Mouse (Mus musculus): ENCODE results near the gene Abcc10.

Gene Abcc10

DNA sequence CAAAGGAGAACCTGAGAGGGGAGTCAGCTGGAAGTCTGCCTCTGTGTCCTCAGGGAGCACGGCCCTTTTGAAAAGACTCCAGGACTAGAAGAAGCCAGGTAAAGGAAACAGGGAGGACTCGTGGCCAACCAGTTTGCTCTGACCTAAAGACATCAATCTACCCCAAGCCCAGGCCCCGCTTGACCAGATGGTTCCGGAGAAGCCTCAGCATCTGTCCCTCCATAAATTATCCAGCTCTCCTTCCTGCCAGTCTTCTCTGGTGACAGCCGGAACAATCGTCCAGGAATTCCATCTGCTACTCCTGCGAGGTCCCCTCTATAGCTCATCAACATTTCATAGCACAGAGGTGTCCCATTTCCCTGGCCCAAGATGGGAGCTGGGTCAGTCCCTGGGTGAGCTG lies 43.5 kb downstream of the Abcc10 start:
- no peak for DNase-seq

DNA sequence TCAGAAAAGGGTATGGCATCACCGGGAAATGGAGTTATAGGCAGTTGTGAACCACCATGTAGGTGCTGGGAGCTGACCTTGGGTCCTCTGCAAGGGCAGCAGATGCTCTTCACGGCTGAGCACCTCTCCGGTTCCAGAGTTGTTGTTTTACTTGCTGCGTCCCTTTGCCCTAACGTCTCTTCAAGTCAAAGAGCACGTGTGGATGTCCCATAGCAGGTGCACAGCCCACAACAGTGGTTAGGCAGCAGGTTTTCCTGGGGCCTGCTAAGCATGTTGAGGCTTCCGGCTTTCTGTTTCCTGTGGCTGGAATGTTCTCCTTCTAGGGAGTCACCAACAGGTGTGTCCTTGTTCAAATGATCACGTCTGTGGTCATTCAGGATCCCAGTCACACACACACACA lies 44.2 kb downstream of the Abcc10 start:
- peak; percentile 50 for DNase-seq

DNA sequence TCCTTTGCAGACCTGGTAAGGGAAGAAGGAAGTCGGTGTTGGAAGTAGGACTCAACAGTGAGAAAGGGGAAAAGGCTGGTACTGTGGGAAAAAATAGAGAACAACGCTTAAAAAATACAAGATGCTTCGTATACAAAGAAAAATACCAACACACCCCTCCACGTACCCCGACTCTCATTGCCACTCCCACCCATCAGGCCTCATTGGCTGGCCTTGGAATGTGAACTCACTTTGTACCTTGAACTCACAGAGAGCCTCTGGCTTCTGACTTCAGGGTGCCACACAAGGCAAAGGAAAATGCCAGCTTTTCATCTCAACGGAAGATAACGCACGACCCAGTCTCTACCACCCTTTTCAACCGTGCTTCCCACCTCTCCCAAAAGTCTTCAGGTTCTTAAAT lies 45.0 kb downstream of the Abcc10 start:
- no peak for DNase-seq

DNA sequence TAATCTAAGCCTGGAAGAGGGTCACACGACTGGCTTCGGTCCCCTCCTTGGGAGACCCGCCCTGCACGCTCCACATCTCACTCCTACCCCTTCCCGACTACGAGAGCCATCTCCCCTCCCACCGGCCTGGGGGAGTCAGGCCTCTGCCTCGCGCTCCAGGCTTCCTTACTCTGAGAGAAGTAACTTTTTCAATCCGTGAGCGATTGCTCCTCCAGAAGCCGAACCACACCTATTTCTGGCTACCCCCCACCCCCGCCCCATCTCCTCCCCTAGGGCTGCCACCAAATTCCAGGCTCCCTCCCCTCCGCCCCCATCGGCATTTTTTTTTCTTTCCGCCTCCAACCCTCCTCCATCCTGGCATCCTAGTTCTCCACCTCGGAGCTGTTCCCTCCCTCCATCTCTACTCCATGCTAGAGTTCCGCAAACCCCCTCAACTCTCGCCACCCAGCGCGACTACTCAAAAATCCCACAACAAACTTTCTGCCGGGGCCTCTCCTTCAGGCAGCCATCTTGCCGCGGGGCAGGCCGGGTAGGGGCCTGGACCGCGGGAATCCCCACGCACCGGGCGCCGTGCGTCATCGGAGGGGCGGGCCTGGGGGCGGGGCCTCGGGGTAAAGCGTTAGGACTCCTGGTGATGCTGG lies 45.5 kb downstream of the Abcc10 start, which contains the start of gene Tjap1:
Gene Tjap1, minus strand, starts transcription at position 544 of the 641 bp plus-strand sequence.
- peak; percentile 82 for DNase-seq

DNA sequence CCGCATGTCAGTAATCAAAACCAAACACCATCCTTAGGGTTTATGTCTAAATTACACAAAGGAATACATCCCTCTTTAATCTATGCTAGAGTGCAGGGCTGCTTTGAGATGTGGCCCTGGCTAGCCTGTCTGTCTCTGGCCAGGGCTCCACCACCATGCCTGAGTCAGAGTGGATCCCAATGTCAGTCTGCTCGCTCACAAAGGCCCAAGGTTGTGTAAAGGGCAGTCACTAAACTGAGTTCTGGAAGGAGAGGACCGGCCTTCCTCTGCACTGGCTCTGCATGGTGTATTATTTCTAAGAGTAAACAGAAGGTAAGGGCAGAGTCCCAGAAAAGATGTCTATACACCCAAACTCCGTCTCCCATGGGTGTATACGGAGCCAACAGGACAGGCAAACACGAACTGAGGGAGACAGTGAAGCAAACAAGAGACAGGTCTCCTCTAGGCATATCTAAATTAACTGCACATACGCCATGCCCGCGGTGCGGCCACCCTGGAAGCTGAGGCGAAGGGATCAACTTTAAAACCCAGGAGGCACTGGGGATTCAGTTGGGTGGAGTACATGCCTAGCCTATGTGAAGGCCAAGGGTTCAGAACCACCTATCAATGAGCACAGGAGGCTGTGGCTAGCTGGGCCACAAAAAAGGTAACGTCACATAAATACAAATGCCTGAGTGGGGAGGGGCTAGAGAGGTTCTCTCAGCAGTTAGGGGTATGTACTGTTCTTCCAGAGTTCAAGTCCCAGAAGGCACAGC lies 50.0 kb downstream of the Abcc10 start:
- DNase-seq: no peak

DNA sequence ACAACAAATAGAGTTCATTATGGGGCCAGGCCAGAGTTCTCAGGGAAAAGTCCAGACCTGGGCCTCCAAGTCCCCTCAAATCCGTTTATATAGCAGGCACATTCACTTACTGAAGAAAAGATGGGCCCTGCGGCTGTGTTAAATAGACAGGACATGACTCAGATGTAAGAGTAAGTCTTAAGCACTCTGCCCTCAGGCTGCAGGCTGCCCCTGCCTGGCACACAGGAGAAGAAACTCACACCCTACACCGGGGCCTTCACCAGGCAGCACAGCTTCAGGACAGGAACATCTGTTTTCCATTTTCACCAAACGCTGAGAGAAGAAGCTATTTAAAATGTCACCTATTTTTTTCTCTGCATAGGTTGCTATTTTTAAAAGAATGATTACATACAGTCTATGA lies 50.6 kb downstream of the Abcc10 start:
- DNase-seq: no peak

DNA sequence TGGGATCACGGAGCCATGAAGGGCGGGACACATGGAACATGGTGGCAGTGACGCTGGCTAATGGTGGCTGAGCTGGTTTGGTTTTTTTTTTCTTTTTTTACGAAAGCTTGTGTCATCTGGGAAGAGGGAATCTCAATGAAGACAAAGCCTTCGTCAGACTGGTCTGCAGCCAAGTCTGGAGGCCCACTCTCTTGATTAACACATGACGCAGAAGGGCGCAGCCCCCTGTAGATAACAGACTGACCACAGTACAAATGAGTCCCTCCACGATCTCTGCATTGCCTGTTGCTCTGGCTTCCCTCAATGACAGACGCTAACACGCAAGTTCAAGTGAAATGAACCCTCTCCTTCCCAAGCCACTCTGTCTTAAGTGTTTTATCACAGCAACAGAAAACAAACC lies 52.6 kb downstream of the Abcc10 start:
- DNase-seq: no peak

DNA sequence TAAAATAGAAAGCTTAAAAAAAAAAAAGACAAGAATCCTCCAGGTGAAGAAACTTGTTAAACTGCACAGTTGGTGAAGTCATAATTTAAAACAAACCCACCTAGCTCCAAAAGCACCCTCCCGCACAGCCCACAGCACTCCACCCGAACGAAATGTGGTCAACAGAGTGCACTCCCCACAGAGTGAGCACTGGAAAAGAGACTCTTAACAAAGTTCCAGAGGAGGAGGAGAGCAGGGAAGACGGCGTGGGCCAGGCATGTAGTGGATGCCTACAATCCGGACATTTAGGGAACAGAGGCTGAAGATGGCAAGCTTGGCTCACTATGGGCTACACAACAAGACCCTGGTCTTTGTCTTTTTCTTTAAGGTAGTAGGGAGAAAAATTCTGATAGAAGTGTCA lies 53.1 kb downstream of the Abcc10 start:
- no peak for DNase-seq

DNA sequence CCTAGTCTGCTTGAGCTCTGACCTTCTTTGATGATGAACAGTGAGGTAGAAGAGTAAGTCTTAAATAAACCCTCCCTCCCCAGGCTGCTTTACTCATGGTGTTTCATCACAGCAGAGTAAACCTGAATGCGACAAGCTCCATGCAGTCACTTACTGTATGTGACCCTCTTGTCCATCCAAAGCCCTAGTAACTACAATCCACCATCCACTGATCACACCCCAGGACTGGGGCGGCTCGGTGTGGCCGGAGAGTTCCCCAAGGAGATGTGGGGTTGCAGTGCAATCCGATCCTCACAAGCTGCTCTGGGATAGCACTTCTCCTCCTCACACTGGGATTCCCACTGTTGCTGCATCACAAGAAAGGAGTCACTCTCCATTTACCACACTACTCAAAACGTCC lies 53.7 kb downstream of the Abcc10 start:
- DNase-seq: no peak

DNA sequence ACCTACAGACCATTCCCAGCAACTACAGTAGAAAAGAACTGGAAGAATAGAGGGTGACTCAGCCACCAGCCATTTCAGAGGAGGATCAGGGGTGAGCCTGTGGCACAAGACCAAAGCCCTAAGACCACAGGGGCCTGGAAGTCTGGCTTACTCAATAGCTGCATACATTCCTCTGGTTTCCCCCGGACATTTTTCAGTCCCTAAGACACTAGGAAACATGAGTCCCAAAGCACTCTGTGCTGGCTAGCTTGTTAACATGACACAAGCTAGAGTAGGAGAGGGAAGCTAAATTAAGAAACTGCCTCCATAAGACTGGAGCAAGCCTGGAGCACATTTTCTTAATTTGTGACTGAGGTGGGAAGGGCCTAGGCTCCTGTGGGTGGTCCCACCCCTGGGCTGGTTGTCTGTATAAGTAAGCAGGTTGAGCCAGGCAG lies 54.3 kb downstream of the Abcc10 start:
- DNase-seq: no peak

DNA sequence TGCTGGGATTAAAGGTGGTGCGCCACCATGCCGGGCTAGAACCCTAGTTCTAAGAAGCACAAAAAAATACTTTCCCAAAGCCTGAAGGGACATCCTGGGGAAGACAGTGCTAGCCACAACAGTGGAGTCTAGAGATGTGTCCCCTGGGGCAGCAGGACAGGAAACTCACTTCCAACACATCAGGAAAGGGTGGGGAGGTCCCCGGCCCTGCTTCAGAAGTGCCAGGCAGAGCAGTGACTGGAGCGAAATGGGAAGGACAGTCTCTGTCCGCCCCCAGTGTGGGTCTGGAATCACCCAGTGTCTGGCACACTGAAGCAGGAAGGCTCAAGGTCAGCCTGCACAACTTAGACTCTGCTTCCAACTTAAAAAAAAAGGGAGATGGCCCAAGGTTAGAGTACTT lies 55.5 kb downstream of the Abcc10 start:
- no peak for DNase-seq

DNA sequence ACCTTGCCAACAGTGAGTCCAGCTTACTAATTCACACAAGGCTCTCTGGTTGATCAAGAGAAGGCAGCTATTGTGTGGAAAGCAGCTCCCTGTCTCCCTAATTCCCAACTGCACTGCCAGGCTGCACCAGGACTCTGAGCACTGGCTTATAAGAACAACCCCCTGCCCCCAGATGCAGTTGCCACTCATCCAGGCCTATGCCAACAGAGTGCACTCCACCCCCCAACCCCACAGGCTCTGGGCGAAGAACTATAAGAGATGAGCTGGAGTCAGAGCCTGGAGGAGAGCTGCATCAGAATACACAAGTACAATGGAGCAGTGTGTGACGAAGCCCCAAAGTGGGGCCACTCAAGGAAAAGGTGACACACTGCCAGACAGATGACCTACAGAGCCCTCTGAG lies 56.1 kb downstream of the Abcc10 start:
- DNase-seq: no peak

DNA sequence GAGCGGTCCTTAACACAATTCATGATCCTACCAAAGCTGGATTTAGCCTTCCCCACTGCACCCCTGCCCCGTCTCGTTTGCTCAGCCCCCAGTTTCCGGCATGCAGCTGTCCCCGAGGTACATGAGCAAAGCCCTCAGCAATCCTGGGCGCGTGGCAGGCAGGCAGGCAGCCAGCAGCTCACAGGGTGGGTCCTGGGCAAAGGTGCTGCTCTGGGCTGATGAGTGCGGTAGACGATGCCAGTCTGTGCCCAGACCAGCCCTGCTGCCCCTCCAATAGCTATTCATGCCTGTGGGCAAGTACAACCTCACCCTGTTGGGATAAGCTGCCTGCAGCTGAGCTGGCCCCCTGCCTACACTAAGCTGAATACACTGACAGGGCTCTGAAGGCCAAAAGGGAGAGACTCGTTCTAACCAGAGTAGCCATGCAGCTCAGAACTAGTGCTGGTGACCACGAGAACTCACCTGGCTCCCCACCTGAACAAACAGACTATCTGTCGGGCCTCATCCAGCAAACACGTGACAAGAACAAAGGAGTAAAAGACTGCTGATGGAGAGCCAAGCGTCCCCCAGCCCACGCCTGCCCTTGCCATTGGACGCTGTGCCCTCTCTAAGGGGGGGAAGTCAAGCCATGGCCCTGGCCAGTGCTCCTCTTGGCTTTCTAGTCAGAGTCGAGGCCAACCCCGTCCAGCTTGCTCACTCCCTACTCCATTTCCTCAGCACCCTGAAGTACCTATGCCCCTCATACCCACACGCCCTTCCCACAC lies 58.2 kb downstream of the Abcc10 start:
- DNase-seq: no peak

DNA sequence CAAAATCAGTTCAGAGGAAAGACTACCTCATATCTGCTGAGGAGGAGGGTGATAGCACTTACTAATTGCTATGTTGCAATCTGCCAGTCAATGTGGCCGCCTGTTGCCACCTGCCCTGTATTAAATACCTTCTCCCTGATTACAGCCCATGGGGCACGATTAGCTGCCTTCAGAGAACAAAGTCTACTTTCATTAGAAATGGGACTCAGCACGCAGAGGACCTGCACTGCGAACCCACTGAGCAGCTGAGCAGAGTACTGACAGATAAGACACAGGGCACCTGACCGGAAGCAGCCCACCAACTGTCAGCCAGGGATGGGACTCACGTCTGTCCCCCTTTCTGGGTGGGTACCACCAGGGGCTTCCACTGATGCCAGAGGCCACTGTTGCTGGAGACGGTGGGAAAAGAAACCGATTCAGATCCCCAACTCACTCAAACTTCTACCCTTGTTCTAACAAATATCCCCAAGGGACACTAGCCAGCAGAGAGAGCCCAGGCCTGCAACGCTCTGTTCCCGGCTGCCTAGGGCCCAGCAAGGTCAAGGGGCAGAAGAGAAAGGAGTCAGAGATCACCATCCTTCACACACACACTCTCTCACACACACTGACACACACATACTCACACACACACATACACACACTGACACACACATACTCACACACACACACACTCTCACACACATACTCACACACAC lies 60.0 kb downstream of the Abcc10 start:
- no peak for DNase-seq

DNA sequence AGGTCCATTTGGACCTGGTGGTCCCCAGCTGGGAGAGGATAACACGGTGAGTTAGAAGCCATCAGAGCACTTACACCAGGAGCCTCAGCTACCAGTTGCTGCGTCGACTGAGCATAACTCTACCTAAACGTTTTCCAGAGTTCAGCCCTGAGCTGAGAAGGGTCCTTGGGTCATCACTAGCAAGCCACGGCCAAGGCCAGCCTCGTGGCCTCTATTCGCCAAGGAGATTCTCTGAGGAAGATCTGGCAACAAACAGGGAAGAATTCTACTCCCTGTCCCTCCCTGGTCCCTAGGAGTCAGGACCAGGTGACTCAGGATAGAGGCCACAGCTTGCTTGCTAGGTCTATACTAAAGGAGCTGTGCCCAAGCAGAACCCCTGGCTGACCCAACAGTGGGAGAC lies 60.6 kb downstream of the Abcc10 start:
- no peak for DNase-seq

DNA sequence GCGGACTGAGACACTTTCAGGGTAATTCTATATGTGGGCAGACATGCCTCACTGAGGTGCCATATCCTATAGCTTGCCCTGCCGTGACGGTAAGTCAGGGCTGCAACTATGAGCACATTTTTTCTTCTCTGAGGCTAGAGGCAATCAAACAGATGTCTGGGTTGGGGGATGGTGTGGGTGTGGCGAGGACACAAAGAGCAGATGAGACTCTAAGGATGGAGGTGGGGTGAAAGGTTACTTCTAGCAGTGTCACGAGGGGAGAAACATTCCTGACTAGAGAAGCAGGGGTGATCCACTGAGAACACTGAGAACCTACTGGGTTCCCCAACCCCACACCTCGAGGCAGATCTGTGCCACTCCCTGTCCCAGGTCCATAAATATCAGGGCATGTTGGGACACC lies 61.2 kb downstream of the Abcc10 start:
- no peak for DNase-seq

DNA sequence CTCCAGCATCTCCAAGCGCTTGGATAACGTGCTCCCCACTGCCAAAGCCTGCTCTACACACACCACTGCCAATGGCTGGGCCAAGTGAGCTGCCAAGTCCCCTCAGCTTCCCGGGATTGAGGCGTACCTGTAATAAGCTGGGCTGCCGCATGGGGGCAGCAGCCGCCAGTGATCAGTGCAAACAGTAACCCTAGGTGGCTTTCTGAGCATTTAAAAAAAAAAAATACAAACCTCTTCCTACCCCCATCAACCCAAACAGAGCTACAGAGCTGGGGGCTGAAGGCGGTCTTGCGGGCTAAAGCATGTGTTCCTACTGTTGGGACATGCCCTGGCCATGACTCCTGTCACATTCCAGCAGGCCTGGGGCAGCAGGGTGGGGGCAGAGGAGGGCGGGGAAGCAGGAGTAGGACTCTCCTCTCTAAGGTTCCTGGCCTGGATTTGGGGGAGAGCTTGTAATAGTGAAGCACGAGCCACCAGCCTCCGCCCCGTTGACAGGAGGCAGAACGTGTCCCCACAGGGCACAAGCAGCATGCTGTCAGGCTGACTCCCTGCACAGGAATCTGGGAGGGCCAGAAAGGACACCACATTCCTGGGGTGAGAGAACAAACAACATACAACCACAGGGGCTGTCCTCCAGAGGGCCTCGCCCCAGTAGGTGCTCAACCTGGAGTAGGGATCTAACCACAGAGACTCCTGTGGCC lies 62.1 kb downstream of the Abcc10 start:
- DNase-seq: peak; percentile 78

DNA sequence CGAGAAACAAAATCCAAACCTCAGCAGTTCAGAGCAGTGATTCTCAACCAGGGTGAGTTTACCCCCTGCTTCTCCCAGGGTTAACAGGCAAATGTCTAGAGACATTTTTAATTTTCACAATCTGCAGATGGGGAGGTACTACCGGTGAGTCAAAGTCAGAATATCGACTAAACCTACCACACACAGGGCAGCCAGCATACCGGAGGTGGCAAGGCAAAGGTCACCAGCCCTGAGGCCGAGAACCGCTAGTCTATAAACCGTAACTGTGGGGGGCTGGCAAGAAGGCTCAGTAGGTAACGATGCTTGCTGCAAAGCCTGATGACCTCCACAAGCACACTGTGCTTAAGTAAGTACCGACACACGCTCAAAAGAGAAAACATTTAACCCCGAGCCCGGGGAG lies 62.6 kb downstream of the Abcc10 start:
- no peak for DNase-seq

DNA sequence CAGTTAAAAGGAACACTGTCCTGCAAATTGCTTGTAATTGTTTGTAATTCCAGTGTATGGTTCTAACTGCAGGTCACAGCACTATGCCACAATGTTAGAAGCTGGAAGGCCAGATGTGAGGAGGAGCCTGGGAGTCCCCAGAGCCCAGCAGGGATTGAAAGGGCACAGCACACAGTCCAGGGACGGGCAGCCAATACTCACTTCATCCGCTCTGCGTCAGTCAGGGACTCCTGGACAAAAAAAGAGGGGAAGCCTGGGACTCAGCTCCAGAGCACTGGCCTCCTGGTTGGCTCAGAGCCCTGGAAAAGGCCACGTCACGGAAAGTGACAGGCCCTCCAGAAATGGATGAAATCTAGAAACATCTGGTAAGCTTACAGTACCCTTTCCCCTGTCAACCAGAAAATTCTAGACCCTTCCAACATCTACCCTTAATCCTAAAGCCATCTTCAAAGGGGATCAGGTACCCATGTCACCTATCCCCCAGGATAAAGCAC lies 65.9 kb downstream of the Abcc10 start:
- DNase-seq: no peak

DNA sequence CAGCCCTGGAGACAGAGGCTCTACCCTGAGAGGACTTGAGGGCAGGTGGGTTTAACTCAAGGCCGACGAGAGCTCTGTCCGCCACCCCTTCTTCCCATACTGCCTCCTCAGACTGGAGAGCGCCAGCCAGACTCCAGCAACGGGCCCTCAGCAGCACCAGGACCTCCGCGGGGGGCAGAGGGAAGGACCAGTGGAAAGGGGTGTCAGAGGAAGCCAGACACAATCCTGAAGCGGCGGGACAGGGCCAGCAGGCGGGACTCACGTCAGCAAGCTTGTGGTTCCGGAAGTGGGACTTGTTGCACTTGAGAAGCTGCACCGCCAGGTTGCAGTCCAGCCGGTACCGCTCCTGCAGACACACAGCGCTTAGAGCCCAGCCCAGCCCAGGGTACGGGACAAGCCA lies 68.5 kb downstream of the Abcc10 start:
- DNase-seq: no peak

DNA sequence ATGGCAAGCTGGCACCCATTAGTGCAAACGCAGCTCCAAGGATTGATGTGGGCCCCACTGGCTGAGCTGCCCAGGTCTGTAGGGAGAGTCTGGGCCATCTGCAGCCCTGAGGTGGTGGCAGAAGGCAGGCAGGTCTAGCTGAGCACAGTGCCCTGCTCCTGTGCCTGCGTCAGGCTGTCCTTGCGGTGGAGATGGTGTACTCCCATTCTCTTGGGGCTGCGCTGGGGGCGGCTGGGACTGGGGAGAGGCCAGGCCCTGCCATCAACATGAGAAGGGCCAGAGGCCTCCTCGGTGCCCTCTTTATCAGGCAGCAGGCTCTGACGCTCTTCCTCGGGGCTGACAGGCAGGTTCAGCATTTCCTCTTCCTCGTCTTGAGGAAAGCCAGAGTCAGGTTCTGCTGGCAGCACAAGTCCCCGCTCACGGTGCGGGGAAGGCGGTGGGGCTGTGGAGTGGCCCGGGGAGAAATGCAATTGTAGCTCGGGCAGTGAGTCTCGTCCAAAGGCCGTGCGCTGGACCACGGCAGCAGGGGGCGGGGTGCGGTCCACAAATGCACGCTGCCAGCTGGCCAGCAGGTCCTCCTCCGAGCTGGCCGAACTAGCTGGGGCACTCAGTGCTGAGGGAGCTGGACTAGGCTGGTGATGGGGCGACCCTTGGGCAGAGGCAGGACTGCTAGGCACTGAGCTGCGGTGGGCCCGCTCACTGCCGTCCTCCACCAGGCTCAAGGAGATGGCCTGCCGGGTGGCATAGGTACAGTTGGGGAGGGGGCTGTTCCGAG lies 69.7 kb downstream of the Abcc10 start:
- DNase-seq: no peak

DNA sequence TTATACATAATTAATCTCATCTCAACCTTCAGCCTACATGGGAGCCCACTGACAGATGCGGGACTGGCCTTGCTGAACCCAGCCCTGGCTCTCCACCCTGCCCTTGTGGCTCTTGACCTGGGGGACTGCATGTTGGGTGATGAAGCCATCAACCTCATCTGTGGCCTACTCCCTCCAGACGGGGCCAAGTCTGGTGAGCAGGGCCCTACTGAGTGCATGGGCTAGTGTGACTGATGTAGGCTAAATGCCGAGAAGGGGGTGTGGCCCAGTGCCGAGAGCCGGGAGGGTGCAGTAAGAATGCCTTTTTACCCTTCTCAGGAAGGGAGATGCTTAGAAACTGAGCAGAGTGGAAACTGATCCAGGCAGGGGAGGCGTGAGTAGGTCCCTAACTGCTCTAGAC lies 73.0 kb downstream of the Abcc10 start:
- no peak for DNase-seq
